Mouse (Mus musculus) heart, embryonic 15.5 days (tissue): ENCODE results near the gene Tmem130. TPM values are rescaled to one million over a fixed set of nuclear protein-coding genes. Genes with fewer than 3 reads are reported as not detected.
"Not testable (repeated sequence)": the region's sequence is repeated elsewhere in the genome, so short reads cannot be mapped to it uniquely, and the experiment has no call there.

Experiments used
- ATAC-seq: fragments of 200-750 bp; cut with Nextera tagmentation; replicated peaks from 2 replicates; pipeline ENCODE4 v1.8.0; 2017; ENCODE audit warnings: low read depth, moderate TSS enrichment; ENCODE audit not compliant: insufficient number of reproducible peaks, insufficient read depth, low FRiP score
- H3K27ac ChIP-seq: fragments of 300-500 bp; sonication (generic); 2 replicates; pipeline ENCODE4 v1.5.1; 2015; ENCODE audit warnings: mild to moderate bottlenecking, inconsistent platforms
- H3K27me3 ChIP-seq: fragments of 300-500 bp; sonication (generic); 2 replicates; pipeline ENCODE4 v1.6.1; 2015; ENCODE audit warnings: inconsistent platforms
- H3K36me3 ChIP-seq: fragments of 300-500 bp; sonication (generic); 2 replicates; pipeline ENCODE4 v1.6.1; 2015; ENCODE audit warnings: mild to moderate bottlenecking, inconsistent platforms
- H3K4me1 ChIP-seq: fragments of 300-500 bp; sonication (generic); replicated peaks from 2 replicates; pipeline ENCODE4 v1.6.1; 2015; ENCODE audit warnings: inconsistent platforms
- H3K4me2 ChIP-seq: fragments of 300-500 bp; sonication (generic); 2 replicates; pipeline ENCODE4 v1.6.1; 2015; ENCODE audit warnings: inconsistent platforms, mild to moderate bottlenecking, moderate library complexity
- H3K4me3 ChIP-seq: fragments of 300-500 bp; sonication (generic); 2 replicates; pipeline ENCODE4 v1.5.1; 2015; ENCODE audit warnings: mild to moderate bottlenecking, inconsistent platforms
- H3K9ac ChIP-seq: fragments of 300-500 bp; sonication (generic); 2 replicates; pipeline ENCODE4 v1.6.1; 2015; ENCODE audit warnings: mild to moderate bottlenecking, inconsistent platforms
- H3K9me3 ChIP-seq: fragments of 300-500 bp; sonication (generic); replicated peaks from 2 replicates; pipeline ENCODE4 v1.6.1; 2016; ENCODE audit warnings: inconsistent platforms
- WGBS: fragments of 180-500 bp; shearing (Covaris S2); methylation state at CpG from one replicate; pipeline ENCODE4 v1.1.7; 2015; ENCODE audit warnings: mixed read lengths; 5-methylcytosine and 5-hydroxymethylcytosine counted together
- polyA plus RNA-seq: library from polyadenylated mRNA; unstranded; fragments of >200 nt; fragmentation: Nextera tagmentation; extraction: Ambion mirVana; gene quantifications from 2 replicates; pipeline ENCODE4 v1.2.1, GENCODE M21; 2015

Tmem130 gene
- polyA plus RNA-seq, 1 experiment from 2014 or later, result 0.74 TPM

- peaks cover 14% of the 10 kb centered on the region; the same call in 1 of the 2 replicates for H3K36me3 ChIP-seq
- peak; percentile 92 for ATAC-seq
- peaks cover 2% of the 10 kb centered on the region; the same call in 1 of the 2 replicates for H3K27me3 ChIP-seq
- H3K27ac ChIP-seq, result peak overlapping the region; percentile 98
- H3K4me2 ChIP-seq, result peak overlapping the region; percentile 66
- H3K4me3 ChIP-seq, result peak overlapping the region; percentile 98
- peaks cover 10% of the 10 kb centered on the region for H3K4me1 ChIP-seq
- WGBS, result under 1% methylated on average over 91 of the region's 92 CpGs
- H3K9me3 ChIP-seq, result no peaks in the 10 kb centered on the region
- peak overlapping the region; percentile 99 for H3K9ac ChIP-seq
Measured at GRCm38 (mm10) chr5:144767911-144768841, 6.6 kb upstream of the Tmem130 start.

- peaks cover 13% of the 10 kb centered on the region; the same call in 1 of the 2 replicates for H3K36me3 ChIP-seq
- not testable (repeated sequence) for ATAC-seq, H3K27me3 ChIP-seq, H3K9me3 ChIP-seq
- peak within 1 kb of the TSS; percentile 99 for H3K9ac ChIP-seq
- peaks cover 10% of the 10 kb centered on the region for H3K4me1 ChIP-seq
- peak within 1 kb of the TSS; percentile 98 for H3K27ac ChIP-seq
- peak within 1 kb of the TSS; percentile 98 for H3K4me3 ChIP-seq
- peak within 1 kb of the TSS; percentile 66 for H3K4me2 ChIP-seq
- 79% methylated on average over 14 of the region's 15 CpGs for WGBS
Measured at GRCm38 (mm10) chr5:144767106-144767798, 5.6 kb upstream of the Tmem130 start, which contains the start of gene Trrap. Trrap (plus strand) TSS chr5:144767732.

- Histone ChIP-seq H3K4me3 (no peak overlapping the region), H3K9me3 (no peaks in the 10 kb centered on the region), H3K4me1 (peaks cover 10% of the 10 kb centered on the region), H3K9ac (no peak overlapping the region), H3K36me3 (peaks cover 8% of the 10 kb centered on the region; the same call in 1 of the 2 replicates), H3K27ac (no peak overlapping the region), H3K4me2 (no peak overlapping the region), H3K27me3 (peaks cover 16% of the 10 kb centered on the region)
- 81% methylated on average over 11 of the region's 11 CpGs for WGBS
- no peak for ATAC-seq
Measured at GRCm38 (mm10) chr5:144766646-144767045, 5.0 kb upstream of the Tmem130 start.

GRCm38 (mm10) chr5:144766026-144766425, 4.4 kb upstream of the Tmem130 start:
- whole genome bisulfite sequencing, result 73% methylated on average over 7 of the region's 7 CpGs
- H3K9me3 ChIP-seq, result no peaks in the 10 kb centered on the region
- H3K36me3 ChIP-seq, result peaks cover 2% of the 10 kb centered on the region; the same call in 1 of the 2 replicates
- H3K4me1 ChIP-seq, result peaks cover 14% of the 10 kb centered on the region
- no peak overlapping the region for H3K27ac ChIP-seq
- H3K9ac ChIP-seq, result no peak overlapping the region
- no peak overlapping the region for H3K4me2 ChIP-seq
- no peak overlapping the region for H3K4me3 ChIP-seq
- peaks cover 22% of the 10 kb centered on the region for H3K27me3 ChIP-seq
- no peak for ATAC-seq

GRCm38 (mm10) chr5:144758422-144758821, 3.2 kb downstream of the Tmem130 start:
- Histone ChIP-seq H3K4me2 (no peak overlapping the region), H3K27me3 (peaks cover 30% of the 10 kb centered on the region), H3K4me3 (no peak overlapping the region), H3K4me1 (peaks cover 10% of the 10 kb centered on the region), H3K9ac (no peak overlapping the region), H3K9me3 (no peaks in the 10 kb centered on the region), H3K36me3 (no peaks in the 10 kb centered on the region), H3K27ac (no peak overlapping the region)
- WGBS, result 30% methylated on average over 8 of the region's 8 CpGs
- ATAC-seq, result no peak

- H3K9me3 ChIP-seq, result no peaks in the 10 kb centered on the region
- ATAC-seq, result no peak
- H3K4me2 ChIP-seq, result no peak overlapping the region
- no peaks in the 10 kb centered on the region for H3K36me3 ChIP-seq
- no peak overlapping the region for H3K4me3 ChIP-seq
- H3K27me3 ChIP-seq, result peaks cover 22% of the 10 kb centered on the region
- no peak overlapping the region for H3K27ac ChIP-seq
- WGBS, result 85% methylated on average over 9 of the region's 9 CpGs
- no peak overlapping the region for H3K9ac ChIP-seq
- H3K4me1 ChIP-seq, result peaks cover 11% of the 10 kb centered on the region
Measured at GRCm38 (mm10) chr5:144757402-144757801, 4.2 kb downstream of the Tmem130 start.

GRCm38 (mm10) chr5:144755191-144755590, 6.4 kb downstream of the Tmem130 start:
- Histone ChIP-seq H3K27ac (no peak overlapping the region), H3K27me3 (peaks cover 4% of the 10 kb centered on the region; the same call in 1 of the 2 replicates), H3K4me1 (peaks cover 7% of the 10 kb centered on the region), H3K4me2 (no peak overlapping the region), H3K9ac (no peak overlapping the region), H3K9me3 (no peaks in the 10 kb centered on the region), H3K36me3 (no peaks in the 10 kb centered on the region), H3K4me3 (no peak overlapping the region)
- 26% methylated on average over 10 of the region's 10 CpGs for WGBS
- ATAC-seq, result 0 out of 2 replicates have a peak, but pooled peaks have one; percentile 32

- Histone ChIP-seq H3K4me1 (peaks cover 7% of the 10 kb centered on the region), H3K4me2 (no peak overlapping the region), H3K27me3 (no peaks in the 10 kb centered on the region), H3K9me3 (no peaks in the 10 kb centered on the region), H3K27ac (no peak overlapping the region), H3K36me3 (no peaks in the 10 kb centered on the region), H3K9ac (no peak overlapping the region), H3K4me3 (no peak overlapping the region)
- 55% methylated on average over 7 of the region's 7 CpGs for WGBS
- ATAC-seq, result no peak
Measured at GRCm38 (mm10) chr5:144753041-144753440, 8.6 kb downstream of the Tmem130 start.

GRCm38 (mm10) chr5:144752432-144752831, 9.2 kb downstream of the Tmem130 start:
- no peak overlapping the region for H3K4me2 ChIP-seq
- no peak overlapping the region for H3K4me3 ChIP-seq
- no peaks in the 10 kb centered on the region for H3K27me3 ChIP-seq

GRCm38 (mm10) chr5:144737101-144737500, 24.5 kb downstream of the Tmem130 start:
- H3K9ac ChIP-seq, result no peak overlapping the region
- H3K36me3 ChIP-seq, result no peaks in the 10 kb centered on the region
- no peak overlapping the region for H3K4me3 ChIP-seq
- no peak for ATAC-seq
- no peaks in the 10 kb centered on the region for H3K4me1 ChIP-seq
- H3K27me3 ChIP-seq, result 0 out of 2 replicates have a peak, but pooled peaks cover 3% of the 10 kb centered on the region
- H3K9me3 ChIP-seq, result no peaks in the 10 kb centered on the region
- no peak overlapping the region for H3K27ac ChIP-seq
- WGBS, result 85% methylated on average over 14 of the region's 14 CpGs
- no peak overlapping the region for H3K4me2 ChIP-seq

More at GRCm38 (mm10) chr5:144752432-144752831, 9.2 kb downstream of the Tmem130 start:
- Histone ChIP-seq H3K9ac (no peak overlapping the region), H3K27ac (no peak overlapping the region), H3K36me3 (no peaks in the 10 kb centered on the region), H3K4me1 (peaks cover 7% of the 10 kb centered on the region), H3K9me3 (no peaks in the 10 kb centered on the region)
- no peak for ATAC-seq
- WGBS, result 4% methylated on average over 5 of the region's 5 CpGs

- H3K4me3 ChIP-seq, result no peak overlapping the region
- H3K9me3 ChIP-seq, result no peaks in the 10 kb centered on the region
- H3K9ac ChIP-seq, result no peak overlapping the region
- H3K4me1 ChIP-seq, result no peaks in the 10 kb centered on the region
- no peak overlapping the region for H3K4me2 ChIP-seq
- 0 out of 2 replicates have a peak, but pooled peaks cover 3% of the 10 kb centered on the region for H3K27me3 ChIP-seq
- H3K36me3 ChIP-seq, result no peaks in the 10 kb centered on the region
- WGBS, result 26% methylated on average over 8 of the region's 8 CpGs
- no peak for ATAC-seq
- H3K27ac ChIP-seq, result no peak overlapping the region
Measured at GRCm38 (mm10) chr5:144734949-144735348, 26.7 kb downstream of the Tmem130 start.
